Mouse (Mus musculus) intestine, embryonic 14.5 days (tissue): ENCODE results near the gene Psmb9. TPM values are rescaled to one million over a fixed set of nuclear protein-coding genes. Genes with fewer than 3 reads are reported as not detected.

Source experiments
- ATAC-seq: fragments of 200-750 bp; cut with Nextera tagmentation; replicated peaks from 2 replicates; pipeline ENCODE4 v1.8.0; 2017; ENCODE audit warnings: low read depth, moderate number of reproducible peaks, moderate TSS enrichment, moderate library complexity; ENCODE audit not compliant: low FRiP score, low TSS enrichment
- DNase-seq: peaks from one replicate; pipeline ENCODE4 v3.0.0-alpha.2; 2018; ENCODE audit warnings: low spot score
- H3K27ac ChIP-seq: fragments of 300-500 bp; sonication (generic); 2 replicates; pipeline ENCODE4 v1.5.1; 2014; ENCODE audit warnings: low read depth, mild to moderate bottlenecking, control low read depth
- H3K27me3 ChIP-seq: fragments of 300-500 bp; sonication (generic); replicated peaks from 2 replicates; pipeline ENCODE4 v1.6.1; 2014; ENCODE audit warnings: low read length, control low read depth; ENCODE audit not compliant: control insufficient read depth, insufficient read depth
- H3K36me3 ChIP-seq: fragments of 300-500 bp; sonication (generic); 2 replicates; pipeline ENCODE4 v1.6.1; 2014; ENCODE audit warnings: low read length, control low read depth; ENCODE audit not compliant: control insufficient read depth, insufficient read depth
- H3K4me1 ChIP-seq: fragments of 300-500 bp; sonication (generic); replicated peaks from 2 replicates; pipeline ENCODE4 v1.6.1; 2014; ENCODE audit warnings: low read length, control low read depth, mixed read lengths; ENCODE audit not compliant: control insufficient read depth, insufficient read depth
- H3K4me2 ChIP-seq: fragments of 300-500 bp; sonication (generic); 2 replicates; pipeline ENCODE4 v1.6.1; 2014; ENCODE audit warnings: low read length
- H3K4me3 ChIP-seq: fragments of 300-500 bp; sonication (generic); 2 replicates; pipeline ENCODE4 v1.5.1; 2014; ENCODE audit warnings: low read depth, low read length, control low read depth, mixed read lengths
- H3K9ac ChIP-seq: fragments of 300-500 bp; sonication (generic); 2 replicates; pipeline ENCODE4 v1.6.1; 2014; ENCODE audit warnings: mild to moderate bottlenecking, low read length
- H3K9me3 ChIP-seq: fragments of 300-500 bp; sonication (generic); 2 replicates; pipeline ENCODE4 v1.6.1; 2016; ENCODE audit warnings: low read length, control low read depth; ENCODE audit not compliant: control insufficient read depth
- WGBS: fragments of 180-500 bp; shearing (Covaris S2); extraction: QIAGEN DNeasy Blood & Tissue Kit; methylation state at CpG from one replicate; pipeline ENCODE4 v1.1.7; 2014; 5-methylcytosine and 5-hydroxymethylcytosine counted together
- polyA plus RNA-seq: library from polyadenylated mRNA; unstranded; fragments of >200 nt; fragmentation: Nextera tagmentation; extraction: Ambion mirVana; gene quantifications from 2 replicates; pipeline ENCODE4 v1.2.1, GENCODE M21; 2014

Psmb9 gene
- polyA plus RNA-seq, 1 experiment from 2014 or later, result 4.7 TPM

DNA sequence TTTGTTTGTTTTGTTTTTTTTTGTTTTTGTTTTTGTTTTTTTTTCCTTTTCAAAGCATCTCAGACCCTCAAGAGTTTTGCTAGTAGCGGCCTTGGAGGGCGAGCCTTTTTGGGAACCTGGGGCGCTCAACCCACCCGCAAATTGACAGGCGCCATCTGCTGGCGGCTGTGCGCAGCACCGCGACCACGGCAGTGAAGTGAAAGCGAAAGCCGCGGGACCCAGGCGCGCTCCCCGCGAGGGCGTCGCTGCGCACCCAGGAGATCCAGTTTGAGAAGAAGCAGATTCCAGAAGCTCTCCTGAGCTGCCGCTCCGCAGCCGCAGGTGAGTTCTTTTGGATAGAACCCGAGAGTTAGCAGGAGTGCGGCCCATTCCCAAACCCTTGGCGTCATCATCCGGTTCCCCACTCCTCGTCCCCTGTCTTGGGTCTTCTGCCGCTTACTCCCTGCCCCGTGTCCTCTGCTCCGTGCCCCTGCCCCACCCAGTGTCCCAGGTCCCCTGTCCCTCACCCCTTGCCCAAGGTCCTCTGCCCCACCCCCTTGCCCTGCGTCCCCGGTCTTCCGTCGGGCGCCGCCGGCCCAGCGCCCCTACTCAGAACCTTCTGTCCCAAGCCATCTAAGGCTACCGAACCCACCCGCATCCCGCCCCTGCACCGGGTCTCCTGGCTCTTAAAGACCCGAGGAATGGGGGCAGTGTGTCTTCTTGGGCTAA lies 16.9 kb upstream of the Psmb9 start:
- peak overlapping the region; percentile 59 for H3K4me3 ChIP-seq
- ATAC-seq (peak; percentile 68; the same call in 1 of the 2 replicates), DNase-seq (peak; percentile 96)
- H3K9me3 ChIP-seq, result no peaks in the 10 kb centered on the region
- no peaks in the 10 kb centered on the region for H3K36me3 ChIP-seq
- peak overlapping the region; percentile 91 for H3K4me2 ChIP-seq
- H3K4me1 ChIP-seq, result peaks cover 5% of the 10 kb centered on the region; the same call in 1 of the 2 replicates
- under 1% methylated on average over 44 of the region's 44 CpGs for WGBS
- H3K27me3 ChIP-seq, result peaks cover 32% of the 10 kb centered on the region
- H3K27ac ChIP-seq, result no peak overlapping the region
- H3K9ac ChIP-seq, result peak overlapping the region; percentile 58

DNA sequence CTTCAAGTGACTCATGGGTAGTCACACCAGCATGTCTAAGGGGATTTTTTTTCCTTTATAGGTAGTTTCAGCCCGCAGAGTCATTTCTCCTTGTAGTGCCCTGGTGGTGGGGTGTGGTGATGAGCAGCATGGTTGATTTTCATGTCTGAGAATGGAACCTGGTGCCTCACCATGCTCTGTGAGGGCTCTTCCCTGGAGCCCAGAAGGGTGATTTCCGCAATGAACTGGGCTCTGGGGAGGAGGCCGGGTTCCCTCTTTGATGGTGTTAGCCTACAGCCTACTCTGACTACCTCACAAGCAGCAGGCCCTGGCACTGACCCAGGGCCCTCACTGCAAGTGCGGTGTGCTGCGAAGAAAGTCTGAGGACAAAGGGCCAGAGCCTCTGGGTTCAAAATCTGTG lies 15.9 kb upstream of the Psmb9 start, which contains the start of gene Tap2:
TSS of gene Tap2 (plus strand) at position 84 of the 400 bp plus-strand sequence.
- WGBS, result 74% methylated on average over 5 of the region's 5 CpGs
- no peak for DNase-seq
- Histone ChIP-seq H3K4me1 (peaks cover 5% of the 10 kb centered on the region; the same call in 1 of the 2 replicates), H3K27ac (no peak within 1 kb of the TSS), H3K9ac (peak within 1 kb of the TSS; percentile 58), H3K36me3 (no peaks in the 10 kb centered on the region), H3K9me3 (no peaks in the 10 kb centered on the region), H3K4me3 (peak within 1 kb of the TSS; percentile 59), H3K4me2 (peak within 1 kb of the TSS; percentile 91), H3K27me3 (peaks cover 41% of the 10 kb centered on the region)
- ATAC-seq, result no peak

DNA sequence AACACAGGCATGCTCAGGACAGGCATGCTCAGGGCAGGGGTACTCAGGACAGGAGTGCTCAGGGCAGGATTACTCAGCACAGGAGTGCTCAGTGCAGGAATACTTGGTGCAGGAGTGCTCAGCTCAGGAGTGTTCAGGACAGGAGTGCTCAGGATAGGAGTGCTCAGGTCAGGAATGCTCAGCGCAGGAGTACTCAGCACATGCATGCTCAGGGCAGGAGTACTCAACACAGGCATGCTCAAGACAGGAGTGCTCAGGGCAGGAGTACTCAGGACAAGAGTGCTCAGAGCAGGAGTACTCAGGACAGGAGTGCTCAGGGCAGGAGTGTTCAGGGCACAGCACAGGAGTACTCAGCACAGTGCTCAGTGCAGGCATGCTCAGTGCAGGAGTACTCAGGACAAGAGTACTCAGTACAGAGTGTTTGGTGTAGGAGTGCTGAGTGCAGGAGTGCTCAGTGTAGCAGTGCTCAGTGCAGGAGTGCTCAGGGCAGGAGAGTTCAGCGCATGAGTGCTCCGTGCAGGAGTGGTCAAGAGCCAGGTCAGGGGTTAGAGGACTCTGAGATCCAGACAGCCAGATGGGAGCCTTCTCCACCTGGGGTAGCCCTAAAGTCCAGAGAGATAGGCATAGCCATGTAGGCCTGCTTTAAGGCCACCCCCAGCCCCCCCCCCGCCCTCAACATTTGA lies 15.3 kb upstream of the Psmb9 start:
- Histone ChIP-seq H3K9ac (no peak overlapping the region), H3K4me2 (no peak overlapping the region), H3K9me3 (no peaks in the 10 kb centered on the region), H3K4me1 (peaks cover 5% of the 10 kb centered on the region; the same call in 1 of the 2 replicates), H3K36me3 (no peaks in the 10 kb centered on the region), H3K4me3 (no peak overlapping the region), H3K27ac (no peak overlapping the region), H3K27me3 (peaks cover 44% of the 10 kb centered on the region)
- DNase-seq (no peak), ATAC-seq (peak; percentile 30; the same call in 1 of the 2 replicates)
- WGBS, result 82% methylated on average over 4 of the region's 4 CpGs

DNA sequence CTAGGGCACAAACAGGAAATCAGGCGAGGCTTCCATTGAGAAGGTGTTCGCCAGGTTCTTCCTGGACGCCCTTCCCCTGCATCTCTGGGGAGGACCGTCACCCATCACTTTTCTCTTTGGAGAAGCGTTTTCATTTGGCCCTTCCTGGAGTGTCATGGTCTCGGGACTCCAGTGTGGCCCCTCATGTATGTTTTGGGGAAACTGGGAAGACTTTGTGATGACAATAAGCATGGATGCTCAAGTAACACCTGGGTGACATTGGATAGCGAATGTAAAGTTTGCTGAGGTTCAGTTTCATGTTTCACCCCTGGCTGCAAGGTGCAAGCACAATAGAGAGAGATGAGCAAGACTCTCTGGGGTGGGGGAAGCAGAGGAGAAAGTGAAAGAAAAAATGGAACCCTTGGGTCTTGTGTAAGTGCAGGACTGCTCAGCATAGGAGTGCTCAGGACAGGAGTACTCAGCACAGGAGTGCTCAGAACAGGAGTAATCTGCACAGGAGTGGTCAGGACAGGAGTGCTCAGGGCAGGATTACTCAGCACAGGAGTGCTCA lies 14.0 kb upstream of the Psmb9 start:
- H3K9me3 ChIP-seq, result no peaks in the 10 kb centered on the region
- ATAC-seq, result no peak
- H3K27ac ChIP-seq, result no peak overlapping the region
- WGBS, result 67% methylated on average over 7 of the region's 7 CpGs
- no peaks in the 10 kb centered on the region for H3K36me3 ChIP-seq
- H3K4me1 ChIP-seq, result peaks cover 5% of the 10 kb centered on the region; the same call in 1 of the 2 replicates
- H3K27me3 ChIP-seq, result peaks cover 57% of the 10 kb centered on the region
- no peak for DNase-seq
- no peak overlapping the region for H3K4me2 ChIP-seq
- H3K4me3 ChIP-seq, result no peak overlapping the region
- H3K9ac ChIP-seq, result no peak overlapping the region

DNA sequence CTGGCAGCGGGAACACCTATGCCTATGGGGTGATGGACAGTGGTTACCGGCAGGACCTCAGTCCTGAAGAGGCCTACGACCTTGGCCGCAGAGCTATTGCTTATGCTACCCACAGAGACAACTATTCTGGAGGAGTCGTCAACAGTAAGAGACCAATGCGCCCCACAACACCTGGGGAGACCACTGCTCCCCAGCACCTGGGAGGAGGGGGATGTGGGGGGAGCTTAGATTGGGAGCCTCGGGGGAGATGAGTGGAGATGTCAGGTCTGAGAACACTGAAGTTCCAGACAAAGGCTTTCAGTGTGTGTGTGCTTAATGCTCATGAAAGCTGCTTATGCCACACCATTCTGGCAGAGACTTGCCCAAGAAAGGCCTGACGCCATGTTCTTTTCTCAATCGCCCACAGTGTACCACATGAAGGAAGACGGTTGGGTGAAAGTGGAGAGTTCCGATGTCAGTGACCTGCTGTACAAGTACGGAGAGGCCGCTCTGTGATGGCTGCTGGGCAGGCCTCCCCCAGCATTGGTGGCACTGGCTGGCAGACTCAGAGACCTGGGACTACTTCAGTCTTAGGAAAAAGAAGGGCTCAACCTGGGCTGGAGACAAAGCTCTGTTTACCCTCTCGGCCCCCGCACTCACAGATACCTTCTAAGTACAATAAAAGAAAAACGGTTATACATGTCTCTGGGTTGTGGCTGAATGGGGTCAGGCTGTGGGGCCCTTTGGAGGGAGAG lies 13.4 kb upstream of the Psmb9 start:
- Histone ChIP-seq H3K4me1 (peaks cover 5% of the 10 kb centered on the region; the same call in 1 of the 2 replicates), H3K36me3 (no peaks in the 10 kb centered on the region), H3K4me3 (no peak overlapping the region), H3K9ac (no peak overlapping the region), H3K4me2 (no peak overlapping the region), H3K27ac (no peak overlapping the region), H3K27me3 (peaks cover 61% of the 10 kb centered on the region), H3K9me3 (no peaks in the 10 kb centered on the region)
- WGBS, result 83% methylated on average over 16 of the region's 16 CpGs
- DNase-seq (no peak), ATAC-seq (no peak)

DNA sequence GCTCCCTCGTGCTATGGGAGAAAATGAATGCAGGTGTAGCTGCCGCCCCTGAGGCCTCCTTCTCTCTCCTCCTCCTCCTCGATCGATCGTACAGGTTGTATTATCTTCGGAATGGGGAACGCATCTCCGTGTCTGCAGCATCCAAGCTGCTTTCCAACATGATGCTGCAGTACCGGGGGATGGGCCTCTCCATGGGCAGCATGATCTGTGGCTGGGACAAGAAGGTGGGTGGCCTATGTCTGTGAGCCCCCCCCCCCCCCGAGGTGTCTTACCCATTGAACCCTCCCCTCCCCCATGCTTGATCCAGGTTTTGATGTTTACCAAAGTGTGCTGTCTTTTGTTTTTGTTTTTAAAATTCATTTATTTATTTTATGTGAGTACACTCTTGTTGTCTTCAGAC lies 12.5 kb upstream of the Psmb9 start:
- H3K27ac ChIP-seq, result no peak overlapping the region
- H3K4me2 ChIP-seq, result no peak overlapping the region
- H3K27me3 ChIP-seq, result peaks cover 60% of the 10 kb centered on the region
- no peaks in the 10 kb centered on the region for H3K36me3 ChIP-seq
- 87% methylated on average over 10 of the region's 10 CpGs for WGBS
- DNase-seq, result no peak
- H3K4me1 ChIP-seq, result peaks cover 4% of the 10 kb centered on the region; the same call in 1 of the 2 replicates
- no peak overlapping the region for H3K9ac ChIP-seq
- no peak for ATAC-seq
- no peaks in the 10 kb centered on the region for H3K9me3 ChIP-seq
- no peak overlapping the region for H3K4me3 ChIP-seq

DNA sequence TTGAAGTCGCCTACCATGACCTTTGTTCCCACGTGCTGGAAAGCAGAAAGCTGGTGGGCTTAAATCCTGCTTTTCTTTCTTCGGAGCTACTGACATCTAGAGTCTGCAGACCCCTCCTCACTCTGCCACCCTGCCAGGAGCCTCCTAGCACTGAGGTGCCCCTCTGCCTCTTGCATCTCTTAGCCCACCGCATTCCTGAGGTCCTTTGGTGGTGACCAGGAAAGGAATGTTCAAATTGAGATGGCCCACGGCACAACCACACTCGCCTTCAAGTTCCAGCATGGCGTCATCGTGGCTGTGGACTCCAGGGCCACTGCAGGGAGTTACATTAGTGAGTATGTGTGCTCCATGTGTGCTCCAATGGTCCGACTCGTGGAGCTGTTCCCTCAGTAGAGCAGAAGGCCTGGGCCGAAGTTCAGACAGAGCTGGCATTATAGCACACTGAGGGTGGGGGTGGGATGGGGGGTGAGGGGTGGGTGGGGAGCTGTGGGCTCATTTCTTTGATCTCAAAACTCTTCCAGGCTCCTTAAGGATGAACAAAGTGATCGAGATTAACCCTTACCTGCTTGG lies 11.6 kb upstream of the Psmb9 start:
- ATAC-seq (no peak), DNase-seq (no peak)
- Histone ChIP-seq H3K9ac (no peak overlapping the region), H3K27me3 (peaks cover 60% of the 10 kb centered on the region), H3K4me1 (no peaks in the 10 kb centered on the region), H3K36me3 (no peaks in the 10 kb centered on the region), H3K4me3 (no peak overlapping the region), H3K27ac (no peak overlapping the region), H3K9me3 (no peaks in the 10 kb centered on the region), H3K4me2 (no peak overlapping the region)
- 71% methylated on average over 12 of the region's 12 CpGs for WGBS

DNA sequence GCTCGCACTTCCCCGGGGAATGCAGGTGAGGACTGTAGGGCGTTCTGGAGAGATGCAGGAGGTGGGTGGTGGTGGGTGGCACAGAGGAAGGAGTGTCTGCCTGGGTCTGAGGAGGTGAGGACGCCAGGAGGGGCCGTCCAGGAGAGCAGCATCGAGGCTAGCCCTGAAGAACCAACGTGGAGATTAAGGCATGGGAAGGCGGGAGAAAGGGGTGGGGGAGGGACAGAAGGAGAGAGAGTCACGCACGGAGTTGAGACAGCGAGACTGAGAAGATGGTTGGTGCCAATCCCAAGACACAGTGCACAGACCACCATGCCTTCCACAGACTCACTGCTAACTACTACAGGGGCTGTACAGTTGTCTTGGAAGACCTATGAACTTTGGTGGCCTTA lies 11.0 kb upstream of the Psmb9 start:
- no peaks in the 10 kb centered on the region for H3K9me3 ChIP-seq
- H3K27ac ChIP-seq, result no peak overlapping the region
- H3K36me3 ChIP-seq, result no peaks in the 10 kb centered on the region
- 7% methylated on average over 11 of the region's 11 CpGs for WGBS
- ATAC-seq, result no peak
- H3K4me3 ChIP-seq, result peak overlapping the region; percentile 38
- H3K9ac ChIP-seq, result peak overlapping the region; percentile 22; the same call in 1 of the 2 replicates
- no peak for DNase-seq
- H3K4me2 ChIP-seq, result peak overlapping the region; percentile 74
- H3K27me3 ChIP-seq, result peaks cover 62% of the 10 kb centered on the region
- H3K4me1 ChIP-seq, result no peaks in the 10 kb centered on the region
